Mouse (Mus musculus) heart, embryonic 11.5 days (tissue): Measurements from ENCODE around the gene Gm10338. TPM values are rescaled to one million over a fixed set of nuclear protein-coding genes. Genes with fewer than 3 reads are reported as not detected.
"Not testable (repeated sequence)": the region's sequence is repeated elsewhere in the genome, so short reads cannot be mapped to it uniquely, and the experiment has no call there.

Experiments
- ATAC-seq: fragments of 200-750 bp; cut with Nextera tagmentation; replicated peaks from 2 replicates; pipeline ENCODE4 v1.8.0; 2017; ENCODE audit warnings: moderate library complexity; ENCODE audit not compliant: insufficient number of reproducible peaks, low FRiP score, low TSS enrichment
- H3K27ac ChIP-seq: fragments of 300-500 bp; sonication (generic); 2 replicates; pipeline ENCODE4 v1.5.1; 2014; ENCODE audit warnings: mild to moderate bottlenecking, low read depth, low read length
- H3K27me3 ChIP-seq: fragments of 300-500 bp; sonication (generic); 2 replicates; pipeline ENCODE4 v1.6.1; 2014; ENCODE audit warnings: mild to moderate bottlenecking, low read length, mixed read lengths; ENCODE audit not compliant: control insufficient read depth, insufficient read depth
- H3K36me3 ChIP-seq: fragments of 300-500 bp; sonication (generic); 2 replicates; pipeline ENCODE4 v1.6.1; 2014; ENCODE audit warnings: mild to moderate bottlenecking, low read length, moderate library complexity, mixed read lengths; ENCODE audit not compliant: control insufficient read depth, insufficient read depth
- H3K4me1 ChIP-seq: fragments of 300-500 bp; sonication (generic); 2 replicates; pipeline ENCODE4 v1.6.1; 2014; ENCODE audit warnings: low read length; ENCODE audit not compliant: control insufficient read depth, insufficient read depth
- H3K4me2 ChIP-seq: fragments of 300-500 bp; sonication (generic); 2 replicates; pipeline ENCODE4 v1.6.1; 2014; ENCODE audit warnings: mild to moderate bottlenecking, moderate library complexity
- H3K4me3 ChIP-seq: fragments of 300-500 bp; sonication (generic); 2 replicates; pipeline ENCODE4 v1.5.1; 2014; ENCODE audit warnings: low read depth, low read length
- H3K9ac ChIP-seq: fragments of 300-500 bp; sonication (generic); 2 replicates; pipeline ENCODE4 v1.6.1; 2014; ENCODE audit warnings: mild to moderate bottlenecking, low read depth, low read length, moderate library complexity
- H3K9me3 ChIP-seq: fragments of 300-500 bp; sonication (generic); replicated peaks from 2 replicates; pipeline ENCODE4 v1.6.1; 2016; ENCODE audit warnings: low read length; ENCODE audit not compliant: control insufficient read depth
- WGBS: fragments of 180-500 bp; shearing (Covaris S2); extraction: QIAGEN DNeasy Blood & Tissue Kit; methylation state at CpG from one replicate; pipeline ENCODE4 v1.1.7; 2014; ENCODE audit not compliant: insufficient replicate concordance; 5-methylcytosine and 5-hydroxymethylcytosine counted together
- polyA plus RNA-seq: library from polyadenylated mRNA; unstranded; fragments of >200 nt; fragmentation: Nextera tagmentation; extraction: Ambion mirVana; gene quantifications from 2 replicates; pipeline ENCODE4 v1.2.1, GENCODE M21; 2014

The Gm10338 gene
- polyA plus RNA-seq = not detected in 2 replicates

GRCm38 (mm10) chr14:7595492-7595891 lies at the start of gene Gm10338:
TSS of gene Gm10338 (minus strand) at chr14:7595592.
- no CpG with 5 or more reads among the region's 2 CpGs for WGBS
- H3K27me3 ChIP-seq, H3K9me3 ChIP-seq, H3K4me3 ChIP-seq, H3K4me1 ChIP-seq, ATAC-seq, H3K36me3 ChIP-seq, H3K4me2 ChIP-seq, H3K9ac ChIP-seq, H3K27ac ChIP-seq: not testable (repeated sequence)

- not testable (repeated sequence) for H3K27me3 ChIP-seq, H3K4me3 ChIP-seq, H3K4me2 ChIP-seq, H3K27ac ChIP-seq, H3K9ac ChIP-seq, H3K4me1 ChIP-seq, H3K36me3 ChIP-seq, ATAC-seq, H3K9me3 ChIP-seq
- WGBS = no CpG with 5 or more reads among the region's 2 CpGs
Observed at GRCm38 (mm10) chr14:7643872-7644271, 48.5 kb upstream of the Gm10338 start, which contains the start of gene Gm10128. TSS of gene Gm10128 (minus strand) at chr14:7643972.

DNA sequence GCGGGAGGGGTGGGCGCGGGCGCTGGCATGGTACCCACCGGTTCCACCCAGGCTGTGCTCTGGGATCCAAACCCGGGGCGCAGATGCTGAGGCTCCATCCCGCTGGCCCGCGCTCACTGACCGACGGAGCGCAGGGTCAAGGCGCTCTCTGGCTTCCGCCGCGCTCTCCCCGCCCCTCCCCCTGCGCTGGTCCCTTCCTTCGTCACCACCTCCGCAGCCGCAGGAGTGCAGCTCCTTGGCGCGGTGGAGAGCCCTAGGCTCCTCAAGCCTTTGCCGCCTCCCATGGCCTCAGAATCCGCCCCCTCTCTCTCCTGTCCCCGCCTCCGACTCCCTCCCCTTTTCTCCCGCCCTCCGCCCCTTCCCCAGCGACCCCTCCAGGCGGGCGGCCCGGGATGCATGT lies 27.0 kb downstream of the Gm10338 start, which contains the start of gene Gm3558:
TSS of gene Gm3558 (minus strand) at position 185 of the 400 bp plus-strand sequence.
- peak within 1 kb of the TSS; percentile 59 for H3K4me2 ChIP-seq
- peak within 1 kb of the TSS; percentile 42 for H3K4me3 ChIP-seq
- not testable (repeated sequence) for H3K27ac ChIP-seq, H3K9me3 ChIP-seq, ATAC-seq, H3K9ac ChIP-seq, H3K27me3 ChIP-seq, H3K36me3 ChIP-seq, H3K4me1 ChIP-seq
- WGBS = no CpG with 5 or more reads among the region's 34 CpGs

- not testable (repeated sequence) for H3K27ac ChIP-seq, H3K36me3 ChIP-seq, H3K27me3 ChIP-seq, ATAC-seq, H3K9ac ChIP-seq, H3K9me3 ChIP-seq, H3K4me1 ChIP-seq
- peak overlapping the region; percentile 59 for H3K4me2 ChIP-seq
- under 1% methylated on average over 21 of the region's 27 CpGs for WGBS
- H3K4me3 ChIP-seq = peak overlapping the region; percentile 42
Observed at GRCm38 (mm10) chr14:7567890-7568289, 27.5 kb downstream of the Gm10338 start.

- not testable (repeated sequence) for H3K9ac ChIP-seq, H3K4me2 ChIP-seq, H3K27me3 ChIP-seq, H3K27ac ChIP-seq, H3K9me3 ChIP-seq, H3K4me3 ChIP-seq, ATAC-seq, H3K4me1 ChIP-seq, H3K36me3 ChIP-seq
- 0% methylated on average over 5 of the region's 9 CpGs for WGBS
Observed at GRCm38 (mm10) chr14:7567266-7567665, 28.1 kb downstream of the Gm10338 start.

Other genes starting within 250 kb of the Gm10338 start
- gene Gm8374, start 230.5 kb downstream of the Gm10338 start, polyA plus RNA-seq = not detected in 2 replicates
- gene Gm3755, start 144.7 kb downstream of the Gm10338 start, polyA plus RNA-seq = not detected in 2 replicates
- 1.7 and 3.4 TPM in 2 replicates for gene Gm3752, start 111.8 kb downstream of the Gm10338 start, polyA plus RNA-seq
- 1.2 TPM in 1 of 2 replicates, not detected in the other for gene Gm3558, start 27.0 kb downstream of the Gm10338 start, polyA plus RNA-seq
- not detected in 2 replicates for gene Gm10128, start 48.4 kb upstream of the Gm10338 start, polyA plus RNA-seq
- gene Gm26661, start 196.0 kb upstream of the Gm10338 start, polyA plus RNA-seq = not detected in 2 replicates
- gene Flnb, start 222.4 kb upstream of the Gm10338 start, polyA plus RNA-seq = 13.1 and 13.6 TPM in 2 replicates